Mouse (Mus musculus) midbrain, embryonic 11.5 days (tissue): ENCODE data around the gene Cog6. TPM values are rescaled to one million over a fixed set of nuclear protein-coding genes. Genes with fewer than 3 reads are reported as not detected.
A peak's percentile ranks its signal among the peaks of the same experiment; 100 is the strongest.

ENCODE experiments used
- ATAC-seq: fragments of 200-750 bp; cut with Nextera tagmentation; 2 replicates; pipeline ENCODE4 v1.8.0; 2017; ENCODE audit warnings: moderate TSS enrichment, moderate library complexity; ENCODE audit not compliant: low FRiP score
- DNase-seq: peaks from one replicate; pipeline ENCODE4 v3.0.0; 2015; ENCODE audit warnings: low spot score; ENCODE audit errors: missing footprints
- H3K27ac ChIP-seq: fragments of 300-500 bp; sonication (generic); 2 replicates; pipeline ENCODE4 v1.5.1; 2014; ENCODE audit warnings: low read depth, low read length
- H3K27me3 ChIP-seq: fragments of 300-500 bp; sonication (generic); 2 replicates; pipeline ENCODE4 v1.6.1; 2014; ENCODE audit warnings: mild to moderate bottlenecking, low read length, moderate library complexity, mixed read lengths; ENCODE audit not compliant: control insufficient read depth, insufficient read depth
- H3K36me3 ChIP-seq: fragments of 300-500 bp; sonication (generic); 2 replicates; pipeline ENCODE4 v1.6.1; 2014; ENCODE audit warnings: mild to moderate bottlenecking, low read length, moderate library complexity, mixed read lengths; ENCODE audit not compliant: control insufficient read depth, insufficient read depth
- H3K4me1 ChIP-seq: fragments of 300-500 bp; sonication (generic); 2 replicates; pipeline ENCODE4 v1.6.1; 2014; ENCODE audit warnings: low read length; ENCODE audit not compliant: control insufficient read depth, insufficient read depth
- H3K4me2 ChIP-seq: fragments of 300-500 bp; sonication (generic); 2 replicates; pipeline ENCODE4 v1.6.1; 2014; ENCODE audit warnings: mild to moderate bottlenecking, moderate library complexity
- H3K4me3 ChIP-seq: fragments of 300-500 bp; sonication (generic); 2 replicates; pipeline ENCODE4 v1.5.1; 2014; ENCODE audit warnings: low read depth, low read length
- H3K9ac ChIP-seq: fragments of 300-500 bp; sonication (generic); 2 replicates; pipeline ENCODE4 v1.6.1; 2014; ENCODE audit warnings: low read length
- H3K9me3 ChIP-seq: fragments of 300-500 bp; sonication (generic); 2 replicates; pipeline ENCODE4 v1.6.1; 2016; ENCODE audit warnings: low read length; ENCODE audit not compliant: control insufficient read depth
- WGBS: fragments of 180-500 bp; shearing (Covaris S2); extraction: QIAGEN DNeasy Blood & Tissue Kit; methylation state at CpG from one replicate; pipeline ENCODE4 v1.1.7; 2014; 5-methylcytosine and 5-hydroxymethylcytosine counted together
- polyA plus RNA-seq: library from polyadenylated mRNA; unstranded; fragments of >200 nt; fragmentation: Nextera tagmentation; extraction: Ambion mirVana; gene quantifications from 2 replicates; pipeline ENCODE4 v1.2.1, GENCODE M21; 2014

Gene Cog6
- 50.7 and 58.1 TPM in 2 replicates for polyA plus RNA-seq

DNA sequence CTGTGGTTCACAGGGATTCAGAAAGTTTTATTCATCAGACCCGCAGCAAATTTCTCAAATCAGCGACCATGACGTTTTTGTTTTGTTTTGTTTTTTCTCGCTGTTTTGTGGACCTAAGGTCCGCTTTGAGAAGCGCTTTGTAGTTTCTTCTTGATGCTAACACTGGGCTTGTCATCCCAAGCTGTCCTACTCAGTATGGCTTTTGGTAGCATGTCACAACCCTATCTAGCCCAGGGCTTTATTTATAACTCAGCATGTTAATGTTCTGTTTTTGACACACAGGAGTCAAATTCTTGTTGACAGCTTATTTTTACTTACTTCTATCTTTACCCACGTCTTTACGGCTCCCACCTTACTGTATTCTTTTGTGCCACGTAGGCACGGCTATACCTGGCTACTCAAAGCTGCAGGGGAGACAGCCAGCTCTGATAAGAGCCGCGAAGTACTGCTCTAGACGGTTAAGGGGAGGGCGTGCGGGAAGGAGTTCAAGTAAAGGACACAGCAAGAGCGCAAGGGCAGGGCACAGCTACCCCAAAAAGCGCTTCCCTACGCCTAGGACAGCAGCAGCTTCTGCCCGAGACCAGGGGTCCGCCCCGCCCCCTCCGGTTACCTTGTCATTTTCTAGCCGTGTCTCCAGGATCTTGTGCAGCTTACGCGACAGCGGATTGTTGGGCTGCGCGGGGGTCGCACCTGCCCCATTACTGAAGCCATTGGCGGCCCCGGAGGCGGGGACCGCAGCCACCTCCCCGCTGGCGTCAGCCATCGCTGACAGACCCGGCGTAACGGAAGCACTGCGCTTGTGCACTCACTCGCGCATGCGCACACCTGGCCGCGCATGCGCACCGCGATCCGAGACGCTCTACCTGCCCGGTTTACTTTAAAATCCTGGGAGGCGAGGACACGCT, at the start of gene Cog6:
Cog6 (minus strand) TSS at position 802 of the 905 bp plus-strand sequence.
- DNase-seq (peak; percentile 100), ATAC-seq (peak; percentile 94)
- peak within 1 kb of the TSS; percentile 83 for H3K4me3 ChIP-seq
- no peak within 1 kb of the TSS for H3K27ac ChIP-seq
- WGBS, result 7% methylated on average over 53 of the region's 53 CpGs
- H3K27me3 ChIP-seq, result no peaks in the 10 kb centered on the region
- peaks cover 5% of the 10 kb centered on the region for H3K4me1 ChIP-seq
- H3K9ac ChIP-seq, result peak within 1 kb of the TSS; percentile 83
- no peaks in the 10 kb centered on the region for H3K9me3 ChIP-seq
- no peaks in the 10 kb centered on the region for H3K36me3 ChIP-seq
- peak within 1 kb of the TSS; percentile 81 for H3K4me2 ChIP-seq

DNA sequence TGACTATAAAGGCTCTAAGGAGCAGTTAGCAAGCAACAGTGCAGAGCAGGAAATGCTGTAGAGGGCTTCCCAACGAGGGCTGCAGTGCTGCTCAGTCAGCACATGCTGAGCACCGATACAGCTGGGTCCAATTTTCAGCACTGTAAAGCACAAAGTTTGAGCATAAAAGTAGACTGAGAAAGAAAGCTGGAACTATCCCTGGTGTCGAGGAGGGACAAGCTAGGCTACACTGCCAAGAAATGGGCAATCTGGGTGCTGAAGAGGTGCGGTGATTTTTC, 49.0 kb upstream of the Cog6 start:
- ATAC-seq (no peak), DNase-seq (no peak)
- H3K4me1 ChIP-seq, result no peaks in the 10 kb centered on the region
- H3K36me3 ChIP-seq, result no peaks in the 10 kb centered on the region
- H3K9ac ChIP-seq, result no peak overlapping the region
- H3K4me3 ChIP-seq, result no peak overlapping the region
- no peak overlapping the region for H3K27ac ChIP-seq
- H3K4me2 ChIP-seq, result no peak overlapping the region
- 85% methylated on average over 4 of the region's 4 CpGs for WGBS
- no peaks in the 10 kb centered on the region for H3K27me3 ChIP-seq
- no peaks in the 10 kb centered on the region for H3K9me3 ChIP-seq

DNA sequence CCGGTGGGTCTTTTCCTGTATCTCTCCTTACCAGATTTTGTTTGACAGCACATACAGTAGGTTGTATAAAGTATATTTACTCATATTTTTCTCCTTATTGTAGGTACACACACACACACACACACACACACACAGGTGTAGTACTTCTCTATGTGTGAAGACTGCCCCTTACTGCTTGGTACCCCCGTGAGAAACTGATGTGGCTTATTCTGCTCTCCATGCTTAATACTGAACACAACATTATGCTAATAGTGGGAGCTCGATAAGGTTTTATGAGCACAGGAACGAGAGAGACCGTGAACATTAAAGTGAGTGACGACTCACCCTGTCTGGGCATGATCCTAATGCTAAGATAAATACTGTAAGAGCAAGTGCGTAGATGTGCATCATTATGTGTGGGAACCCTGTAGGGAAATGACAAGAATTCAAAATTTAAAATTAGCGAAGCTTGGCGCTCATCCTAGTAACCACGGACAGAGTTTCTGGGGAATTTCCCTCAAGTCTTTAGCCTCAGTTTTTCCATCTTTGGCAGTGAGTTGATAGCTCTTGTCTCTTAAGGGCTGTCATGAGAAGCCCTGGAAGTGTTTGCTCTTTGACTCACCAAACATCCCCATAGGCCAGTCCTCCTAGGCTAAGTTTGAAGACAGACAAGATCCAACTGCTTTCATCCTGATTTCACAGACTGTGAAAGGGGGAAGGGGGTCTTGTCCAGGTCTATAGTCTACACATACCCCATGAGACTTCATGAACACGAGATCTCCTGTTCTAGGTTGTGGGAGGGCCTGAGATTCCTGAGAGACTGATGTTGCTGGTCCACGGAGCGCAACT, 48.4 kb upstream of the Cog6 start:
- Histone ChIP-seq H3K27ac (no peak overlapping the region), H3K36me3 (no peaks in the 10 kb centered on the region), H3K4me3 (no peak overlapping the region), H3K9ac (no peak overlapping the region), H3K4me1 (no peaks in the 10 kb centered on the region), H3K27me3 (no peaks in the 10 kb centered on the region), H3K4me2 (no peak overlapping the region), H3K9me3 (no peaks in the 10 kb centered on the region)
- DNase-seq, result no peak
- ATAC-seq, result no peak
- 91% methylated on average over 13 of the region's 13 CpGs for WGBS

DNA sequence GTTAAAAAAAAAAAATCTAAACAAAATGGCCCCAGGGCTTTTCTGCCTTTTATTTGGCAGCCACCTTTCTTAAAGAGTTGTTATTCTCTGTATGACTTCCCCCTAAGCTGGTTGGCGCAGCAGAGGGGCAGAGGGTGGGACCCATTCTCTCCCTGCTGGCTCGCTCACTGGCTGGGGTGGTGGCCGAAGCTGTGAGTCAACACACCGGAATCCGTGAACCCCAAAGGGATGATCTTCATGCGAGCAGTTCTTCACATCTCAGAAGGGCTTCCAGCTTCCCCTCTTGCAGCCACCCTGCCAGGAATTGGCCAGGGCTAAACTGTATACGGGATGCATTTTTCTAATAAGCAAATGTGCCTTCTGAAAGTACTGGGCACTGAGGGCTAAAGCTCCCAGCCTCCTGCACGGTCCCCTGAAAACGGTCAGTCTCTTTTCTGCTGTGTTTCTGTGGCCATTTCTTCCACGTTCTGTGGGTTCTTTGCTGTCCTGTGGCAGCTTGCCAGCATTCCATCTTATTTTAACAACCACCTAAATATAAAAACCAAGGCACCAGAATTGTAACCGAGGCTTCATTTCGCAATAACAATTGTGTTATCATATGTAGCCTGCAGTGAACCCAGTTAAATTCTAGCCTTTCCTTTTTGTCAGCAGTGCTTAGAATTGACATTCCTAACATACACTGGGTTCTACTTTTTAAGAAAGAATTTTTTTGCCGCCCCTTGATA, 46.5 kb upstream of the Cog6 start:
- Histone ChIP-seq H3K27me3 (no peaks in the 10 kb centered on the region), H3K9ac (no peak overlapping the region), H3K4me3 (no peak overlapping the region), H3K27ac (no peak overlapping the region), H3K36me3 (no peaks in the 10 kb centered on the region), H3K9me3 (no peaks in the 10 kb centered on the region), H3K4me1 (no peaks in the 10 kb centered on the region), H3K4me2 (no peak overlapping the region)
- WGBS, result 67% methylated on average over 13 of the region's 13 CpGs
- ATAC-seq, result no peak
- DNase-seq, result no peak

DNA sequence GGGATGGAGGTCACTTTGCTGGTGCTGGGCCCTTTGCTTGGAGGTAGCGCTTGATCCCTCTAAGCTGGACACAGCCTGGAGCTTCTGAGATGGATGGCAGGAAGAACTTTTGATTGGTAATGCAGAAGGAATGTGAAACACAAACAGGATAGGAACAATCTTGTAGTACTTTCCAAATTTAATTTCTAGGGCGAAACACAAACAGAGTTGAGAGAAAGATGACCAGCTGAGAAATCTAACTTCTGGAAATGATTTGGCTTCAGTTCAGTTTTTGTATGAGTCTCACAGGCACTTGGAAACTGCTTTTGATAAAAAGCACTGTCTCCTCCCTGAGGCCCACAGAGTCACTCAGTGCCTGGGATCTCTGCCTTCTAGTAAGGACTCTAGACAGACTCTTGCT, 42.9 kb upstream of the Cog6 start:
- no peaks in the 10 kb centered on the region for H3K4me1 ChIP-seq
- H3K36me3 ChIP-seq, result no peaks in the 10 kb centered on the region
- DNase-seq (no peak), ATAC-seq (no peak)
- 83% methylated on average over 2 of the region's 2 CpGs for WGBS
- H3K9me3 ChIP-seq, result no peaks in the 10 kb centered on the region
- H3K27me3 ChIP-seq, result no peaks in the 10 kb centered on the region
- H3K27ac ChIP-seq, result no peak overlapping the region
- no peak overlapping the region for H3K4me2 ChIP-seq
- H3K9ac ChIP-seq, result no peak overlapping the region
- no peak overlapping the region for H3K4me3 ChIP-seq

DNA sequence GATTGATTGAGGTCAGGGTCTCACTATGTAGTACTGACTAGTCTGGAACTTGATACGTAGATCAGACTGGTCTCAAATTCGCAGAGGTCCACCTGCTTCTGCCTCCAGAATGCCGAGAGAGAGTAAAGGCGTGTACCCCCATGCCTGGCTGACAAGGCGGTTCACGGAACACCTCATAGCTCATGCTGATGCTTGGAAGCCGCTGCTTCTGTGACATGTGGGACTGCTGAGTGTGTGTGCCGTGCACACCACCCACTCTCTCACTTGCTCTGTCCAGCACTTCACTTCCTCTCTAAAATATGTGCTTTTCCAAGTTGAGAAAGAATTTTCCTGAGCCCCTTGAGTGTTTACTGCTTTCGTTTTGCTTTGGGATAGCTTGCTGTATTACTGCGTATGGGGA, 39.4 kb upstream of the Cog6 start:
- no peak overlapping the region for H3K4me3 ChIP-seq
- DNase-seq, result no peak
- H3K27me3 ChIP-seq, result no peaks in the 10 kb centered on the region
- H3K4me2 ChIP-seq, result no peak overlapping the region
- WGBS, result 89% methylated on average over 10 of the region's 10 CpGs
- no peak overlapping the region for H3K27ac ChIP-seq
- ATAC-seq, result no peak
- H3K36me3 ChIP-seq, result no peaks in the 10 kb centered on the region
- H3K9ac ChIP-seq, result no peak overlapping the region
- peaks cover 5% of the 10 kb centered on the region for H3K4me1 ChIP-seq
- no peaks in the 10 kb centered on the region for H3K9me3 ChIP-seq

DNA sequence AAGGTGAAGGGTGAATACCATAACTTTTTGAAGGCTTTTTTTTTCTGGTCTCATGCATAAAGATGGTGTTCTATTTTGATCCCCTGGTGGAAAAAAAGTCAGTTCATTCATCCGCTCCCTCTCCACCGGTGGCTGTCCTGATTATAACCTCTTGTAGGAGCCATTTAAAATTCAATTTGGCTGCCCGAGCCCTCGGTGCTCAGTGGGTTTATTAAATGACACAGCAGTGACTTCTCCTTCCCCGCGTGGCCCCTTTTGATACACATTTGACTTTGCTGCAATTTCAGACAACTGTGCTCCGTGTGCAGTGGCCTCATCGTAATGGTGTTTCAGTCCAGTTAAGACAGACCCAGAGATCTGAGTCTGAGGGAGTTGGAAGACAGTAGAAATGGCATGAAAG, 35.3 kb upstream of the Cog6 start:
- no peaks in the 10 kb centered on the region for H3K36me3 ChIP-seq
- no peak overlapping the region for H3K27ac ChIP-seq
- H3K4me3 ChIP-seq, result no peak overlapping the region
- no peak for ATAC-seq
- H3K27me3 ChIP-seq, result no peaks in the 10 kb centered on the region
- peaks cover 5% of the 10 kb centered on the region for H3K4me1 ChIP-seq
- no peak for DNase-seq
- H3K9ac ChIP-seq, result no peak overlapping the region
- no peaks in the 10 kb centered on the region for H3K9me3 ChIP-seq
- 49% methylated on average over 8 of the region's 8 CpGs for WGBS
- H3K4me2 ChIP-seq, result no peak overlapping the region

DNA sequence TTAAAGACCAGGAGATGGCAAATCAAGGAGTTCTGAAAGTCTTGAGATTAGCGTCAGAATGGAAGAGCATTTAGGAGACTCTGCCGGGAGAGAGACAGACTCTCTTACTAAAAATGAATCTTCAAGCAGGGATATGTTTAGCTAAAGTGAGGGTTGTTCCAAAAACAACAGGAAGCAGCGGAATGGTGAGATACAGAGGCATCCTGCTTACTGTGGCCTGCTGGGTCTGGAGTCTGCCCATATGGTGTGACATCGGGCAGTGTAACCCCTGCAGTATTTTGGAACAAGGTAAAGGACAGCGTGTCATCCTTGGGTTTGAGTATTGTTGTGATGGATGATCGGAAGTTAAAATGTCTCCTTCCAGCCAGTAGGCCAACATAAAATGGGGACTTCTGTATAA, 29.3 kb upstream of the Cog6 start:
- ATAC-seq (no peak), DNase-seq (no peak)
- Histone ChIP-seq H3K9ac (no peak overlapping the region), H3K36me3 (no peaks in the 10 kb centered on the region), H3K9me3 (no peaks in the 10 kb centered on the region), H3K27ac (no peak overlapping the region), H3K4me2 (no peak overlapping the region), H3K4me3 (no peak overlapping the region), H3K27me3 (no peaks in the 10 kb centered on the region), H3K4me1 (peaks cover 6% of the 10 kb centered on the region)
- WGBS, result 83% methylated on average over 6 of the region's 6 CpGs

DNA sequence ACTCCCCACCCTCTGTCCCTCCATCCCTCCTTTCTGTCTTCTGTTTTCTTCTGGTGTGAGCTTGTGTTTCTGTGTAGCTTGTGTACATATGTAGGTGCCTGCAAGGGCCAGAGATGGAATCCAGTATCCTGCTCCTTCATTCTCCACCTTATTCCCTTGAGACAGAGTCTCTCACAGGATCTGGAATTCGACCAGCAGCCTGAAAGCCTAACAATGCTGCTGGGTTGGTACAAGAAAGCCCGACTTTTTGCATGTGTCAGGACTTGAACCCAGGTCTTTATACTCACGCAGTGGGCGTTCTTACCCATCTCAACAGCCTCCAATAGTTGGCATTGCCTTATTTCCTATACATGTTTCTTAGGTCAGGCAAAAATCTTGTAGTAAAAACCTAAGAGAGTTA, 28.7 kb upstream of the Cog6 start:
- no peak overlapping the region for H3K27ac ChIP-seq
- H3K36me3 ChIP-seq, result no peaks in the 10 kb centered on the region
- ATAC-seq, result no peak
- WGBS, result 84% methylated on average over 4 of the region's 4 CpGs
- H3K27me3 ChIP-seq, result no peaks in the 10 kb centered on the region
- no peaks in the 10 kb centered on the region for H3K9me3 ChIP-seq
- no peak overlapping the region for H3K4me3 ChIP-seq
- H3K4me1 ChIP-seq, result peaks cover 9% of the 10 kb centered on the region
- DNase-seq, result no peak
- H3K4me2 ChIP-seq, result no peak overlapping the region
- H3K9ac ChIP-seq, result no peak overlapping the region
